Mouse (Mus musculus) layer of hippocampus, postnatal 14 days (tissue): Measurements from ENCODE around the gene Magi2. TPM values are rescaled to one million over a fixed set of nuclear protein-coding genes. Genes with fewer than 3 reads are reported as not detected.
"Not testable (repeated sequence)": the region's sequence is repeated elsewhere in the genome, so short reads cannot be mapped to it uniquely, and the experiment has no call there.

Source experiments
- DNase-seq, 2 experiments: peaks; one replicate each; pipeline ENCODE4 v3.0.0; 2021 to 2022; ENCODE audit warnings: low spot score in 2 of 2, mixed read lengths in 1 of 2
- total RNA-seq, 2 experiments: library from RNA; stranded (reverse); gene quantifications; 2 replicates each; pipeline ENCODE4 v1.2.3; 2021

Magi2 gene
- total RNA-seq, 2 experiments from 2014 or later, result 108 to 117 TPM

- no peak for DNase-seq
These were observed 1457.3 kb downstream of the Magi2 start for GRCm38 (mm10) chr5:20684112-20684511.

GRCm38 (mm10) chr5:20692230-20692629 lies 1465.4 kb downstream of the Magi2 start:
- no peak for DNase-seq

GRCm38 (mm10) chr5:20699116-20699515 lies 1472.3 kb downstream of the Magi2 start:
- no peak for DNase-seq

- DNase-seq, result peak; percentile 85 to 87
These were observed 1474.9 kb downstream of the Magi2 start for GRCm38 (mm10) chr5:20701483-20702421.

GRCm38 (mm10) chr5:20702480-20703303 lies 1475.9 kb downstream of the Magi2 start:
- peak in 1 of 2 experiments; percentile 45 for DNase-seq

GRCm38 (mm10) chr5:20703304-20703700 lies 1476.5 kb downstream of the Magi2 start:
- no peak for DNase-seq

- no peak for DNase-seq
These were observed 1477.2 kb downstream of the Magi2 start for GRCm38 (mm10) chr5:20703971-20704575.

GRCm38 (mm10) chr5:20704886-20705285 lies 1478.0 kb downstream of the Magi2 start:
- no peak for DNase-seq

- DNase-seq, result not testable (repeated sequence)
These were observed 1479.8 kb downstream of the Magi2 start for GRCm38 (mm10) chr5:20706322-20707282.

- DNase-seq, result not testable (repeated sequence)
These were observed 1484.0 kb downstream of the Magi2 start for GRCm38 (mm10) chr5:20710845-20711244.

- not testable (repeated sequence) for DNase-seq
These were observed 1487.8 kb downstream of the Magi2 start for GRCm38 (mm10) chr5:20714619-20715018.

- DNase-seq, result not testable (repeated sequence)
These were observed 1489.1 kb downstream of the Magi2 start for GRCm38 (mm10) chr5:20715980-20716379.

- DNase-seq, result peak in 1 of 2 experiments; percentile 15
These were observed 1493.5 kb downstream of the Magi2 start for GRCm38 (mm10) chr5:20720201-20720900.

- DNase-seq, result not testable (repeated sequence)
These were observed 1496.4 kb downstream of the Magi2 start for GRCm38 (mm10) chr5:20723226-20723625.

GRCm38 (mm10) chr5:20738795-20739194 lies 1512.0 kb downstream of the Magi2 start:
- no peak for DNase-seq

GRCm38 (mm10) chr5:20741193-20741592 lies 1514.4 kb downstream of the Magi2 start:
- no peak for DNase-seq

- DNase-seq, result no peak
These were observed 1515.1 kb downstream of the Magi2 start for GRCm38 (mm10) chr5:20741936-20742335.

GRCm38 (mm10) chr5:20748142-20748541 lies 1521.3 kb downstream of the Magi2 start:
- no peak for DNase-seq

GRCm38 (mm10) chr5:20748856-20749255 lies 1522.0 kb downstream of the Magi2 start:
- DNase-seq, result no peak
